Mouse (Mus musculus) macrophage (primary cell): Measurements from ENCODE around the gene Pbxip1. TPM values are rescaled to one million over a fixed set of nuclear protein-coding genes. Genes with fewer than 3 reads are reported as not detected.

Source experiments
- H3K27ac ChIP-seq: fragments of 350-480 bp; formaldehyde crosslinking; 2 replicates; pipeline ENCODE4 v1.9.0; 2021
- H3K36me3 ChIP-seq: fragments of 350-480 bp; formaldehyde crosslinking; 2 replicates; pipeline ENCODE4 v1.9.0; 2021; ENCODE audit errors: inconsistent target
- H3K4me3 ChIP-seq: fragments of 350-480 bp; formaldehyde crosslinking; 2 replicates; pipeline ENCODE4 v1.9.0; 2021; ENCODE audit errors: inconsistent target
- H3K79me2 ChIP-seq: fragments of 350-480 bp; formaldehyde crosslinking; 2 replicates; pipeline ENCODE4 v1.9.0; 2021; ENCODE audit errors: inconsistent target
- WGBS: methylation state at CpG from one replicate; pipeline ENCODE4 v1.1.7; 2026; ENCODE audit warnings: inconsistent platforms; ENCODE audit not compliant: missing documents; 5-methylcytosine and 5-hydroxymethylcytosine counted together
- polyA plus RNA-seq: library from polyadenylated mRNA; stranded (reverse); fragments of 250-400 nt; gene quantifications from 3 replicates; pipeline ENCODE4 v1.2.4, GENCODE M21; 2018; ENCODE audit warnings: inconsistent platforms

Gene Pbxip1
- polyA plus RNA-seq, 1 experiment from 2014 or later = 5.3 TPM

GRCm38 (mm10) chr3:89395419-89395805 lies 41.1 kb upstream of the Pbxip1 start:
- Histone ChIP-seq H3K79me2 (peaks cover 27% of the 10 kb centered on the region), H3K4me3 (peak overlapping the region; percentile 85), H3K36me3 (no peaks in the 10 kb centered on the region; the same call in 1 of the 2 replicates), H3K27ac (peak overlapping the region; percentile 96)
- 9% methylated on average over 10 of the region's 10 CpGs for WGBS

GRCm38 (mm10) chr3:89395806-89396653 lies 40.5 kb upstream of the Pbxip1 start:
- Histone ChIP-seq H3K27ac (no peak overlapping the region), H3K36me3 (no peaks in the 10 kb centered on the region; the same call in 1 of the 2 replicates), H3K79me2 (peaks cover 20% of the 10 kb centered on the region), H3K4me3 (peak overlapping the region; percentile 85)
- 4% methylated on average over 37 of the region's 44 CpGs for WGBS

GRCm38 (mm10) chr3:89396654-89397005 lies 39.9 kb upstream of the Pbxip1 start:
- peak overlapping the region; percentile 85 for H3K4me3 ChIP-seq
- peaks cover 6% of the 10 kb centered on the region for H3K36me3 ChIP-seq
- H3K79me2 ChIP-seq = peaks cover 14% of the 10 kb centered on the region
- 5% methylated on average over 4 of the region's 4 CpGs for WGBS
- H3K27ac ChIP-seq = no peak overlapping the region

DNA sequence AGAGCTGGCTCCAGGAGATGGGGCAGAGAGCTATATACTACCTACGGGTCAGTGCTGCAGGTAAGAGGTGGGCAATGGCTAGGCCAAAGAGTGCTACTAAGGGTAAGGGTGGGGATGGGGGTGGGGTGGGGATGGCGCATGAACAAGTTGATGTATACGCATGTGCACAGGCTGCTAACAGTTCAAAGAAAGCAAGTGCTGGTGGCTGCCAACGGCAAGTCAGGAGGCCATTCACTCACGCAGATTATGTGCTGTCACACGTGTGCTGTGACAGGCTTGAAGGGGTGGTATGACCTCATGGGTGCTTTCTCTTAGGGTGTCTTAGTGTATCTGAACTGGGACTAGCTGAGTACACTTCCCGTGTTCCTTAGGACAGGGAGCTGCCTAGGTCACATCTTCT lies 35.2 kb upstream of the Pbxip1 start:
- no peaks in the 10 kb centered on the region; the same call in 1 of the 2 replicates for H3K79me2 ChIP-seq
- WGBS = 95% methylated on average over 6 of the region's 7 CpGs
- H3K36me3 ChIP-seq = peaks cover 49% of the 10 kb centered on the region

DNA sequence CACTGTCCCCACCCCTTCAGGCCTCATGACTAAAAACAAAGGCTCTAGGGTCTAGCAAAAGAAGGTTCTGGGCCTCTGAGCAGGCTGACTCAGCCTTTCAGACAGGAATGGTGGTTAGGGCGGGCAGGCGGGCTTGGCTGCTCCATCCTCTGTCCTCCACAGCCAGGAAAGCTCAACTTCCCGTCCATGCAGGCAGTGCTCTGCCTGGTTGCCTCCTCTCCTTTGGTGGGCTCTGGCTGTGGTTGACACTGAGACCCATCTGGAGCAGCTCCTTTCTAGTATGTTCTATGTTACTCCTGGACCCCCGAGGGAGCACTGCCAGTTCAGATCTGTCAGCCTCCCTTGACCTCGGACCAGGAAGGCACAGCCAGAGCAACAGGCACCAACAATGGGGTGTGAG lies 33.8 kb upstream of the Pbxip1 start, which contains the start of gene Lenep:
Gene Lenep, minus strand, starts transcription at position 101 of the 400 bp plus-strand sequence.
- H3K27ac ChIP-seq = no peak within 1 kb of the TSS
- 85% methylated on average over 5 of the region's 5 CpGs for WGBS
- H3K79me2 ChIP-seq = no peaks in the 10 kb centered on the region; the same call in 1 of the 2 replicates
- no peak within 1 kb of the TSS for H3K4me3 ChIP-seq
- peaks cover 59% of the 10 kb centered on the region for H3K36me3 ChIP-seq

More for the DNA sequence above, 35.2 kb upstream of the Pbxip1 start:
- Histone ChIP-seq H3K27ac (no peak overlapping the region), H3K4me3 (no peak overlapping the region)

DNA sequence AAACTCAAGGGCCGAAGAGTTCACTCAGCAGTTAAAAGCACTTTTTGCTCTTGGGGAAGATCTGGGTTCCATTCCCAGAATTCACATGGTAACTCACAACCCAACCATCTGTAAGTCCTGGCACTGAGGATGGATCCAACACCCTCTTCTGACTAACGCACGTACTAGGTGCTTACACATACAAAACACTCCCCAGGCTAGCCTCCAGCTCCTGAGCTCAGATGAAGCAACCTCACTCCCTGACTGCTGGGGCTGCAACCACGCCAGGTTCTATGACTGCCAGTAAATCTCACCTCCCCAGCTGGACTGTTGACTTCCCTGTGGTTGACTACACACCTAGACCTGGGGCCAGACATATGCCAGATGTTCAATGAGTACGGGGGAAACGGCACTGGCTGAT lies 29.6 kb upstream of the Pbxip1 start:
- WGBS = 92% methylated on average over 6 of the region's 6 CpGs
- Histone ChIP-seq H3K27ac (no peak overlapping the region), H3K79me2 (peaks cover 10% of the 10 kb centered on the region; the same call in 1 of the 2 replicates), H3K36me3 (peaks cover 65% of the 10 kb centered on the region), H3K4me3 (no peak overlapping the region)

- H3K36me3 ChIP-seq = peaks cover 49% of the 10 kb centered on the region
- H3K4me3 ChIP-seq = no peak overlapping the region
- no peak overlapping the region for H3K27ac ChIP-seq
- peaks cover 10% of the 10 kb centered on the region; the same call in 1 of the 2 replicates for H3K79me2 ChIP-seq
- 93% methylated on average over 16 of the region's 16 CpGs for WGBS
Observed at GRCm38 (mm10) chr3:89408448-89408847, 28.1 kb upstream of the Pbxip1 start.

DNA sequence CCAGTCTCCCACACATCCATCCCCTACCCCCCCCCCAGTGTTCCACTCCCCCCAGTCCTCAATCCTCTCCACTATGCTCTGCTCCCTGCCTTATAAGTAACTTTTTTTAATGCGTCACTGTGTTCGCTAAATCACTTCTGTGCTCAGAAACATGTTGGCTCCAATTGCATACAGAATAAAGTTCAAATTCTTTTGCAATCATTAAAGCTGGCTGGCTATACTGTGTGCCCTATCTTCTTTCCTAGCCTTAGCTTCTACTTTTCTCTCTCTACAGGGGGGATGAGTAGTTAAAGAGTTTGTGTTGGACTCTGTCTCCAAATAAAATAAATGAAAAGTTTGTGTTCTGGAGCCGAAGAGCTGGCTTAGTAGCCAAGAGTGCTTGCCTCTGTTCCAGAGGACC lies 26.8 kb upstream of the Pbxip1 start:
- peaks cover 37% of the 10 kb centered on the region for H3K36me3 ChIP-seq
- H3K27ac ChIP-seq = no peak overlapping the region
- 100% methylated on average over 3 of the region's 3 CpGs for WGBS

GRCm38 (mm10) chr3:89410864-89411263 lies 25.6 kb upstream of the Pbxip1 start:
- 82% methylated on average over 10 of the region's 10 CpGs for WGBS
- peak overlapping the region; percentile 96 for H3K4me3 ChIP-seq
- peaks cover 14% of the 10 kb centered on the region for H3K79me2 ChIP-seq
- H3K36me3 ChIP-seq = peaks cover 25% of the 10 kb centered on the region
- H3K27ac ChIP-seq = peak overlapping the region; percentile 60; the same call in 1 of the 2 replicates

More for the DNA sequence above, 26.8 kb upstream of the Pbxip1 start:
- peaks cover 10% of the 10 kb centered on the region; the same call in 1 of the 2 replicates for H3K79me2 ChIP-seq
- no peak overlapping the region for H3K4me3 ChIP-seq

DNA sequence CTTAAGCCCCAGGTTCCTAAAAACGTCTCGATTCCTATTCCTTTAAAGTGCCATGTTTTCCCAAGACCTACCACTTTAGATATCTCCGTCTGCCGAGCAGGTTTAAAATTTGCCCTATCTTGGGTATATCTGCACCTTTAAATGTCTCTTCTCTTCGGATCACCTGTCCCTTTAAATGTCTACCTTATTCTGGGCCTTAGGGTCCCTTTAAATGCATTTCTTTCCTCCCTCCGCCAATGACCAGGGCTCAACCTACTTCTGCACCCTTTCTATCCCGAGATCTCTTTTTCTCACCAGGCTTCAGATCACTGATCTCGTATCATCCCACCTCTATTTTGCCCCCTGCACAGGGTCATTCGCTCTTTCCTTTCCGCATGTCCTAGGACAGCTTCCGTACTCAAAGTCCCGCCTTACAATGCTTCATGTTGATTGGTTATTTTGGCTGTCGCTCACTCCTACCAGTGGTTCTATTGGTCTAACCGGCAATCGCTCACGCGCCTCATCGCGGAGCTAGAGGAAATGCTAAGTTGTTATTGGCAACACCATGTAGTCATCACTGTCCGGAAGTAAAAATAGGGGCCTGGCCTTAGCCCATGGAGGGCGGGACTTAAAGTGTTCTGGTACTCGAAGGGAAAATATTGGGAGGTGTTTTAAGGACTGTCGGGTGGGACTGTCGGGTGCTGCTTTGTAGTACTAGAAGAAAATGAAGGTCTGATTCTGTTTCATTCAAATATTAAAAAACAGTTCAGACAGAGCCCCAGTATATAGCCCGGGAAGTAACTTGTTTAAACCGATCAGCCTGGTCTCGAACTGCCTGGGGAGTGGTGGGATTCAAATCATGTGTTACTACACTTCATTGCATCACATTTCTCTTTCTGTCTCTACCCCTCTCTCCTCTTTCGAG lies 24.8 kb upstream of the Pbxip1 start, which contains the start of gene Flad1:
Gene Flad1, minus strand, starts transcription at position 381 of the 904 bp plus-strand sequence.
- Histone ChIP-seq H3K4me3 (peak within 1 kb of the TSS; percentile 96), H3K79me2 (peaks cover 23% of the 10 kb centered on the region), H3K36me3 (peaks cover 23% of the 10 kb centered on the region), H3K27ac (peak within 1 kb of the TSS; percentile 60)
- 2% methylated on average over 28 of the region's 28 CpGs for WGBS

DNA sequence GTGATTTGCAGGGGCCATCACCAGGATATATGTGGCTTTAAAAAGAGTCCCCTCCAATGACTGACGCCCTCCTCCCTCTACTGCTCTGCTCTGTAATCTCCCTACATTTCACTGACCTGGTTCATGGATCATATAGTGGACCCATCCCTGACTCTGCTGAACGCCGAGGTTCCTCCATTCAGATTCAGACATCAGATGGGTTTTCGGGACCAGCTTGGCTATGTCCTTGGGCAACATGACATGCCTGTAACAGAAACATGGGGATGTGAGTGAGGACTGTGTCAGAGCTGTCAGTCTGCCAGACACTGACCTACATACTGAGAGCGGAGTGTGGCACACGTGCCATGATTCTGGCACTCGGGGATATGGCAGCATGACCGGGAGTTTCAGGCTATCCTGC lies 20.3 kb upstream of the Pbxip1 start:
- WGBS = 95% methylated on average over 8 of the region's 8 CpGs
- Histone ChIP-seq H3K27ac (no peak overlapping the region), H3K79me2 (peaks cover 53% of the 10 kb centered on the region), H3K36me3 (no peaks in the 10 kb centered on the region), H3K4me3 (no peak overlapping the region)

- Histone ChIP-seq H3K36me3 (no peaks in the 10 kb centered on the region), H3K79me2 (peaks cover 59% of the 10 kb centered on the region), H3K27ac (peak overlapping the region; percentile 96), H3K4me3 (peak overlapping the region; percentile 93)
- WGBS = 34% methylated on average over 2 of the region's 2 CpGs
Observed at GRCm38 (mm10) chr3:89417131-89417530, 19.4 kb upstream of the Pbxip1 start.

- Histone ChIP-seq H3K4me3 (peak overlapping the region; percentile 93), H3K36me3 (no peaks in the 10 kb centered on the region), H3K27ac (peak overlapping the region; percentile 96), H3K79me2 (peaks cover 60% of the 10 kb centered on the region)
- WGBS = under 1% methylated on average over 20 of the region's 20 CpGs
Observed at GRCm38 (mm10) chr3:89417840-89418169, 18.7 kb upstream of the Pbxip1 start.

- H3K27ac ChIP-seq = peak within 1 kb of the TSS; percentile 96
- no peaks in the 10 kb centered on the region; the same call in 1 of the 2 replicates for H3K36me3 ChIP-seq
- H3K4me3 ChIP-seq = peak within 1 kb of the TSS; percentile 93
- H3K79me2 ChIP-seq = peaks cover 63% of the 10 kb centered on the region
- WGBS = 0% methylated on average over 34 of the region's 39 CpGs
Observed at GRCm38 (mm10) chr3:89418170-89418860, 18.2 kb upstream of the Pbxip1 start, which contains the start of the genes Cks1b and Shc1. TSS of gene Cks1b (minus strand) at chr3:89418383. TSS of gene Shc1 (plus strand) at chr3:89418443.
